In genomic region chr4:152212531-152212930, GRCm38 (mm10) we compare ENCODE assay signal across 8 mouse cellular contexts. TPM values are rescaled to one million over a fixed set of nuclear protein-coding genes. Genes with fewer than 3 reads are reported as not detected.
DNase-seq lines count a peak whose midpoint lies in the region; ATAC-seq and TF ChIP-seq lines count a peak whose summit lies in the region.
"Had no signal": no experiment of that assay in that cellular context is flagged by ENCODE, and none has a peak within 500 bp of the region (broad histone marks: within the 10 kb centered on the region; RNA-seq: fewer than 3 reads in every experiment).

No protein-coding gene starts in this region.

- no peak overlapping the region for H3K9ac ChIP-seq in heart, embryonic 16.5 days (ENCODE audit: low read length)
- H3K9ac ChIP-seq in lung, postnatal 0 days (replicated peaks; ENCODE audit: low read depth) = no peak overlapping the region
- H3K9ac ChIP-seq: limb, embryonic 12.5 days had no signal

- DNase-seq in CD4-positive, CD25-positive, alpha-beta regulatory T cell, adult 2 months (ENCODE audit: low read depth, low spot score) = peak; percentile 87
- peak; percentile 65 for DNase-seq in Muller cell, postnatal 12 days (ENCODE audit: inconsistent ontology term)
- peak; percentile 73 for DNase-seq in embryo, embryonic 11 days
- peak; percentile 80 to 84 for DNase-seq in kidney, postnatal 4 days
- DNase-seq in lung, postnatal 0 days (ENCODE audit: low spot score) = peak; percentile 84
- DNase-seq in right cerebral cortex, postnatal 14 days = peak; percentile 72

- ATAC-seq in heart, embryonic 16.5 days (replicated peaks; ENCODE audit: extremely low read depth, insufficient read depth, low FRiP score) = peak; percentile 59
- ATAC-seq in lung, postnatal 0 days = peak; percentile 42

- H3K4me3 ChIP-seq in heart, embryonic 16.5 days (ENCODE audit: low read length) = no peak overlapping the region
- no peak overlapping the region for H3K4me3 ChIP-seq in lung, postnatal 0 days (ENCODE audit: low read depth, low read length)
- H3K4me3 ChIP-seq: limb, embryonic 12.5 days had no signal

- no peaks in the 10 kb centered on the region for H3K9me3 ChIP-seq in heart, embryonic 16.5 days (replicated peaks; ENCODE audit: control insufficient read depth, low read length)
- H3K9me3 ChIP-seq in lung, postnatal 0 days (ENCODE audit: low read length) = no peaks in the 10 kb centered on the region
- H3K9me3 ChIP-seq: limb, embryonic 12.5 days had no signal

- TF ChIP-seq CTCF in lung, postnatal 0 days (IDR thresholded peaks at IDR 0.05) = peak; percentile 83

- WGBS in heart, embryonic 16.5 days = 36% methylated on average over 5 of the region's 5 CpGs
- 44% methylated on average over 5 of the region's 5 CpGs for WGBS in lung, postnatal 0 days

- no peak overlapping the region for H3K4me2 ChIP-seq in heart, embryonic 16.5 days (ENCODE audit: low read depth, low read length)
- H3K4me2 ChIP-seq in lung, postnatal 0 days (replicated peaks; ENCODE audit: low read depth, low read length) = no peak overlapping the region
- H3K4me2 ChIP-seq: limb, embryonic 12.5 days had no signal

- TF ChIP-seq EP300 in lung, postnatal 0 days (IDR thresholded peaks at IDR 0.05) = no peak

- H3K27me3 ChIP-seq in heart, embryonic 16.5 days (ENCODE audit: control insufficient read depth, insufficient read depth, low read length) = no peaks in the 10 kb centered on the region
- no peaks in the 10 kb centered on the region for H3K27me3 ChIP-seq in lung, postnatal 0 days (replicated peaks; ENCODE audit: insufficient read depth, low read length)

- H3K4me1 ChIP-seq in heart, embryonic 16.5 days (ENCODE audit: control insufficient read depth, insufficient read depth, low read length) = peaks cover 26% of the 10 kb centered on the region
- no peaks in the 10 kb centered on the region for H3K4me1 ChIP-seq in lung, postnatal 0 days (ENCODE audit: insufficient read depth, low read depth, low read length)
- H3K4me1 ChIP-seq: limb, embryonic 12.5 days had no signal

- H3K27ac ChIP-seq in heart, embryonic 16.5 days (ENCODE audit: low read length) = peak overlapping the region; percentile 60
- H3K27ac ChIP-seq in lung, postnatal 0 days (ENCODE audit: low read length) = no peak overlapping the region
- H3K27ac ChIP-seq: limb, embryonic 12.5 days had no signal

- H3K36me3 ChIP-seq in heart, embryonic 16.5 days (ENCODE audit: control insufficient read depth, insufficient read depth) = no peaks in the 10 kb centered on the region
- no peaks in the 10 kb centered on the region for H3K36me3 ChIP-seq in lung, postnatal 0 days (ENCODE audit: insufficient read depth, low read length)
- H3K36me3 ChIP-seq: limb, embryonic 12.5 days had no signal

RNA-seq across cellular contexts. Expression of gene Acot7, which starts 34.6 kb away (rescaled TPM):
- 67.7 and 68.0 TPM in 2 replicates for polyA plus RNA-seq in heart, embryonic 16.5 days (2015; fragmentation: Nextera tagmentation; extraction: Ambion mirVana)
- 59.2 and 63.4 TPM in 2 replicates for polyA plus RNA-seq in lung, postnatal 0 days (2015; fragmentation: Nextera tagmentation; extraction: Ambion mirVana)

RNA-seq across cellular contexts. Expression of gene Hes2, which starts 53.9 kb away (rescaled TPM):
- polyA plus RNA-seq in heart, embryonic 16.5 days (2015; fragmentation: Nextera tagmentation; extraction: Ambion mirVana) = 0.14 TPM in 1 of 2 replicates, not detected in the other
- polyA plus RNA-seq in lung, postnatal 0 days (2015; fragmentation: Nextera tagmentation; extraction: Ambion mirVana) = 0.26 and 0.33 TPM in 2 replicates
- polyA plus RNA-seq: limb, embryonic 12.5 days had no signal
